Mouse (Mus musculus) liver, embryonic 14.5 days (tissue): ENCODE results near the gene Naa38.

Experiments
- CTCF ChIP-seq: IDR thresholded peaks from 2 replicates; pipeline ENCODE4 v1.5.1; 2016; ENCODE audit warnings: antibody characterized with exemption, low read depth, control low read depth
- EP300 ChIP-seq: IDR thresholded peaks from 2 replicates; pipeline ENCODE4 v1.6.1; 2016; ENCODE audit warnings: antibody characterized with exemption, low read depth

DNA sequence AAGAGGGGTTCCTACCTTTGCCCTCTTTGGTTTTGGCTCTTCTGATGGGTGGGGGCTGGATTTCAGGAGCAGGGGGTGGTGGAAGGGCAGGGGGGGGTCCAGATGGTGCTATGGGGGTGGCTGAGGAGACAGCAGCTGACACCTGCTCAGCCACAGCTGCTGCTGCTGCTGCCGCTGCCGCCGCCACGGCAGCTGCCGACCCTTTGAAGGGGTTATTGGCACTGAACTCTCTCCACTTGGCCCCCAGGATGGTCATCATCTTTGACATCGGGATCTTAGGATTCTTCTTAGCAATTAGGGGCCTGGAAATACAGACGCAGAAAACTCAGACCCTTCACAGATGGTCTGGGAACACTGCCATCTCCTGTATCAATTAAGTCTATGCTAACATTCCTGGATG, 33.3 kb upstream of the Naa38 start:
- TF ChIP-seq CTCF (no peak), EP300 (no peak)
